Mouse (Mus musculus) testis, adult 2 months (tissue): ENCODE results near the gene Insig1. TPM values are rescaled to one million over a fixed set of nuclear protein-coding genes. Genes with fewer than 3 reads are reported as not detected.

Experiments
- H3K27ac ChIP-seq: fragments of 200-500 bp; 2 replicates; pipeline ENCODE4 v1.5.1; 2012; ENCODE audit warnings: low read depth, low read length; ENCODE audit not compliant: control insufficient read depth, insufficient read depth
- H3K27me3 ChIP-seq: fragments of 200-500 bp; 2 replicates; pipeline ENCODE4 v1.6.1; 2012; ENCODE audit warnings: mild to moderate bottlenecking, low read length, moderate library complexity; ENCODE audit not compliant: control insufficient read depth, insufficient read depth
- H3K36me3 ChIP-seq: fragments of 200-500 bp; 2 replicates; pipeline ENCODE4 v1.6.1; 2012; ENCODE audit warnings: mild to moderate bottlenecking, low read length; ENCODE audit not compliant: control insufficient read depth, insufficient read depth
- H3K4me1 ChIP-seq: fragments of 200-500 bp; 2 replicates; pipeline ENCODE4 v1.6.1; 2012; ENCODE audit warnings: low read length; ENCODE audit not compliant: control insufficient read depth, insufficient read depth
- H3K4me3 ChIP-seq: fragments of 200-500 bp; 2 replicates; pipeline ENCODE4 v1.5.1; 2012; ENCODE audit warnings: low read depth, mild to moderate bottlenecking, low read length, moderate library complexity, mixed read lengths; ENCODE audit not compliant: control insufficient read depth
- CTCF ChIP-seq: fragments of 200-500 bp; IDR thresholded peaks from 2 replicates; pipeline ENCODE4 v1.5.1; 2012; ENCODE audit warnings: low read depth, mild to moderate bottlenecking, inconsistent platforms, low read length, moderate library complexity; ENCODE audit not compliant: control insufficient read depth, insufficient read depth, insufficient replicate concordance
- POLR2A ChIP-seq: fragments of 200-500 bp; IDR thresholded peaks from 2 replicates; pipeline ENCODE4 v1.6.1; 2012; ENCODE audit warnings: low read depth, mild to moderate bottlenecking, inconsistent platforms, low read length, moderate library complexity; ENCODE audit not compliant: control insufficient read depth
- polyA plus RNA-seq: library from polyadenylated mRNA; depleted of rRNA; stranded (reverse); fragments of >200 nt; gene quantifications from 2 replicates; pipeline ENCODE4 v1.2.3, GENCODE M21; 2012

The Insig1 gene
- polyA plus RNA-seq, 1 experiment = 14.1 TPM

DNA sequence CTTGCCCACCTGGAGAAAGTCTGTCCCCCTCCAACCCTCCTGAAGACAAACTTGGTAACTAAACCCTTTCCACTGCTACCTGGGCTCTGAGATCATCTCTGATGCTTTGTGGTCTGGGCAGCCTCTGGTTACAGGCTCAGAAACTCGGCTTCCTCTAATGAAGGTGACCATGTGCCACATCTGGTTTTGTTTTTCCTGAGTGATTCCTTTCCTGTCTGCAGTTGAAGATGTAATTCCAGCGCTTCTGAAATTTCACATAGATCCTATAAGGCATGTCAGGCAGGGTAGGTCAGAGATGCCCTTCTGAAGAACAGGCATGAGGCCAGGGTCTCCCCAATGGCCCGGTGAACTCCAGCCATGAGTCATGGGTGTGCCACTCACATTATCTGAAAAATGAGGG, 11.6 kb downstream of the Insig1 start:
- no peaks in the 10 kb centered on the region for H3K36me3 ChIP-seq
- no peak overlapping the region for H3K27ac ChIP-seq
- no peak overlapping the region for H3K4me3 ChIP-seq
- no peaks in the 10 kb centered on the region for H3K4me1 ChIP-seq
- H3K27me3 ChIP-seq = no peaks in the 10 kb centered on the region
- no peak for TF ChIP-seq POLR2A
- TF ChIP-seq CTCF = no peak

DNA sequence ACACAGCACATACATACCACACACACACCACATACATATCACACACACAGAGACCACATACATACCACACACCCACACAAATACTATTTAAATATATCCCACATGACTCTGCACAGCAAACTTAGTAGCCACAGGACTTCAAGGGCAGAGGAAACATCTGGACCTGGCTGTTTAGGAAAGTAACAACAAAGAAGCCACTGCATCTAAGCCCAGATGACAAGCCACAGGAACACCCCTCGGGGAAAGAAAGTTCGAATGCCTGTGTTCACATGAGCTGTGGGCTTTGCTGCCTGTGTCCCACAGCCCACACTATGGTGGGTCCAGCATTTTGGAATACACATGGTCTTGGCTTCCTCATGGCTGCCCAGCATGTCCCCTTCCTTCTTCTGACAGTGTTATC, 13.6 kb downstream of the Insig1 start:
- Histone ChIP-seq H3K27ac (no peak overlapping the region), H3K36me3 (no peaks in the 10 kb centered on the region), H3K4me3 (no peak overlapping the region), H3K27me3 (no peaks in the 10 kb centered on the region), H3K4me1 (no peaks in the 10 kb centered on the region)
- TF ChIP-seq POLR2A (no peak), CTCF (no peak)

DNA sequence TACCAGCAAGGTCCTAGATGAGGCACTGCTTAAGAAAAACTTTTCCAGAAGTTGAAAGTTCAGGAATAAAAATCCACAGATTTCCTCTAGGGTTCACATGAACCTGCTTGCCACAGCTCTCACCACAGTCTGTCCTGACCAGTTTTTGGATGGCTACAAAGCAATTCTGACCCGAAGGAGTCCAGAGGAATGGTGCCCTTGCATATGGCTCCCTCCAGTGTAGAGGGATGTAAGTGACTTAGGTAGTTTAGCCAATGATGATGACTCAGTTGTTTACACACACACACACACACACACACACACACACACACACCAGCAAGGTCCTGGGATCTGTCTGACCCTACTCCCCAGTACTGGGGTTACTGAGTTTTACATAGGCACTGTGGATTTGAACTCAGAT, 19.4 kb downstream of the Insig1 start:
- no peaks in the 10 kb centered on the region for H3K36me3 ChIP-seq
- no peaks in the 10 kb centered on the region for H3K4me1 ChIP-seq
- H3K27ac ChIP-seq = no peak overlapping the region
- TF ChIP-seq POLR2A = no peak
- no peak for TF ChIP-seq CTCF
- H3K27me3 ChIP-seq = no peaks in the 10 kb centered on the region
- H3K4me3 ChIP-seq = no peak overlapping the region

DNA sequence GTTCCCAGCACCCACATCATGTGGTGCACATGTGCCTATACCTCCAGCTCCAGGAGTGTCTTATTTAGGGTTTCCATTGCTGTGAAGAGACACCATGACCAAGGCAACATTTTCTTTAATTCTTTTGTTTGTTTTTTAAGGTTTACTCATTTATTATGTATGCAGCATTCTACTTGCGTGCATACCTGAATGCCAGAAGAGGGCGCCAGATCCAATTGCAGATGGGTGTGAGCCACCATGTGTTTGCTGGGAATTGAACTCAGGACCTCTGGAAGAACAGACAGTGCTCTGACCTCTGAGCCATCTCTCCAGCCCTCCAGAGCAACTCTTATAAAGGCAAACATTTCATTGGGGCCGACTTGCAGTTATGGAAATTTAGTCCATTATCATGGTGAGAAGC, 21.2 kb downstream of the Insig1 start:
- Histone ChIP-seq H3K4me3 (no peak overlapping the region), H3K27ac (no peak overlapping the region), H3K27me3 (no peaks in the 10 kb centered on the region), H3K36me3 (no peaks in the 10 kb centered on the region), H3K4me1 (no peaks in the 10 kb centered on the region)
- no peak for TF ChIP-seq POLR2A
- TF ChIP-seq CTCF = no peak

DNA sequence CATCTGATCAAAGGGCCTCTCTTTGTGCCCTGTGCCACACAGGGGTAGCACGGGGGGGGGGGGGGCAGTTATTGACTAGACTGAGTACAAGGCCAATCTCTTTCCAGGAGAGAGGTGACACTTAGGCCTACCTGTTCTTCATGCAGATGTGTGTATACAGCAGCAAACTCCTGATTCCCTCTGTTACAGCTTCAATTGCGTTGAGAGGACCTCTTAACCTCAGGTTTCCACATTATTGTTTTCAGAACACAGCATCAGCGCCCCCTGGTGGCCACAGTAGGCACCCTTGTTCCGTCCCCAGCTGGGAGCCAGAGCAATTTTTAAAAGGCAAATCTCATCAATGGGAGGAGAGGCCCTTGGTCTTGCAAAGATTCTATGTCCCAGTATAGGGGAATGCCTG, 22.7 kb downstream of the Insig1 start:
- Histone ChIP-seq H3K4me1 (no peaks in the 10 kb centered on the region), H3K36me3 (no peaks in the 10 kb centered on the region), H3K27ac (no peak overlapping the region), H3K4me3 (no peak overlapping the region), H3K27me3 (no peaks in the 10 kb centered on the region)
- TF ChIP-seq CTCF = peak; percentile 80; the same call in 1 of the 2 replicates
- no peak for TF ChIP-seq POLR2A

DNA sequence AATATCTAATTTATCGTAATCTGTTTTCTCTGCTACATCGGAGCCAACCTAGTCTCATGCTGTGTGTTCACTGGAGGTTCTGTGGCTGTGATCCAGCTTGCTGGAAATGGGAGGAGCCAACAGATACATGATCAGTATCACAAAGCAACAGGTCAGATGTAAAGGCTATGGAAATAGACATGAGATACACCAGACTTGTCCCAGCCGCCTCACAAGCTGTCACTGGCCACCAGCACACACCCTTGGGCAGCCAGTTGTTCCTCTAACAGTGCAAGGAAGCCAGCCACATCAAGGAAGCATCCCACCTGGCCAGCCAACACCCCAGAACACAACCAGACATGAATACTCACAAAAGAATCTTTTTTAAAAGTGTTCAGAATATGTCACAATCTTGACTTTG, 23.2 kb downstream of the Insig1 start:
- Histone ChIP-seq H3K4me1 (no peaks in the 10 kb centered on the region), H3K36me3 (no peaks in the 10 kb centered on the region)
- TF ChIP-seq CTCF = no peak

DNA sequence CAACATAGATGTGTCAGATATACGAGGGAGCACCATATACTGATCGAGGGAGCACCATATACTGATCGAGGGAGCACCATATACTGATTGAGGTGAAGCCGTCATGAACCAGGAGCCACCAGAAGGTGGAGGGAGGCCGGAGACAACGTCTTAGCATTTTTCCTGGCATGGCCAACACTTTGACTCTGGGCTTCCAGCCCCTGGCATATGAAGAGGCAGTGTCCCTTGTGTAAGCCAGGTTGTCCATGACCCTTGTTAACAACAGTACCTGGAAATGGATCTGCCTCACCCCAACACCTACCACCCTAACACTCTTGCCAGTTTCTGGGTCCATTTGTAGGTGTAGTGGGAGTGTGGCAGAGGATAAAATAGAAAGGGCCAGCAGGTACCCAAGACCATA, 23.7 kb downstream of the Insig1 start:
- Histone ChIP-seq H3K4me3 (no peak overlapping the region), H3K4me1 (no peaks in the 10 kb centered on the region), H3K27ac (no peak overlapping the region), H3K36me3 (no peaks in the 10 kb centered on the region), H3K27me3 (no peaks in the 10 kb centered on the region)
- TF ChIP-seq POLR2A = no peak
- no peak for TF ChIP-seq CTCF

More for the DNA sequence above, 23.2 kb downstream of the Insig1 start:
- no peak overlapping the region for H3K27ac ChIP-seq
- no peak overlapping the region for H3K4me3 ChIP-seq
- no peaks in the 10 kb centered on the region for H3K27me3 ChIP-seq

DNA sequence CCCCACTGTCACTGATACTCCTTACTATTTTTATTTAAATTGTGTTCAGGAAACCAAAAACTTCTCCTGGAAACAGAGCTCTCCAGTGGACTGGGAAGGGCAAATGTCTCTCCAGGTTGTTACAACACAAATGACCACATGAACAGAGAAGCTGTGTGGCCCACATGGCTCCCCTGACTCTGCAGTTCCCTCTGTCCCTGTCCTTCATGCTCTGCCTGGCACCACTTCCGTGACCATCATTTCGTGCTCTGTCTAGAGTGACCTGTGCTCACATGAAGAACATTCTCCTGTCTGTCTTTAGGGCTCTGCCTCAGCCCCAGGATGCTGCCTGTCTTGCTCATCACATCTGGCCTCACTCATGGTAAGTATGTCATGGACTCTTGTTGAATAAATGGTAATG, 24.5 kb downstream of the Insig1 start:
- H3K36me3 ChIP-seq = no peaks in the 10 kb centered on the region
- TF ChIP-seq CTCF = no peak
- TF ChIP-seq POLR2A = no peak
- H3K4me1 ChIP-seq = no peaks in the 10 kb centered on the region
- H3K27ac ChIP-seq = no peak overlapping the region
- no peak overlapping the region for H3K4me3 ChIP-seq
- no peaks in the 10 kb centered on the region for H3K27me3 ChIP-seq
